Mouse (Mus musculus): ENCODE results near the gene Rap1a. TPM values are rescaled to one million over a fixed set of nuclear protein-coding genes. Genes with fewer than 3 reads are reported as not detected.
"Not testable (repeated sequence)": the region's sequence is repeated elsewhere in the genome, so short reads cannot be mapped to it uniquely, and the experiment has no call there.

Gene Rap1a
- polyA plus RNA-seq, 1 experiment, result 55.6 TPM

- no peak for DNase-seq (ENCODE audit: extremely low spot score in 1 of 2, low spot score in 1 of 2)
Measured at GRCm38 (mm10) chr3:105718746-105719145, 82.4 kb downstream of the Rap1a start.

GRCm38 (mm10) chr3:105717856-105718555 lies 83.1 kb downstream of the Rap1a start:
- no peak for DNase-seq (ENCODE audit: extremely low spot score in 1 of 2, low spot score in 1 of 2)

GRCm38 (mm10) chr3:105716353-105717000 lies 84.7 kb downstream of the Rap1a start:
- DNase-seq (ENCODE audit: extremely low spot score in 1 of 2, low spot score in 1 of 2), result peak in 1 of 2 experiments; percentile 56

- DNase-seq (ENCODE audit: extremely low spot score in 1 of 2, low spot score in 1 of 2), result no peak
Measured at GRCm38 (mm10) chr3:105714820-105715167, 86.3 kb downstream of the Rap1a start.

GRCm38 (mm10) chr3:105714091-105714819 lies 86.9 kb downstream of the Rap1a start:
- DNase-seq (ENCODE audit: extremely low spot score in 1 of 2, low spot score in 1 of 2), result no peak

- DNase-seq (ENCODE audit: extremely low spot score in 1 of 2, low spot score in 1 of 2), result no peak
Measured at GRCm38 (mm10) chr3:105712827-105713226, 88.3 kb downstream of the Rap1a start.

- no peak for DNase-seq (ENCODE audit: extremely low spot score in 1 of 2, low spot score in 1 of 2)
Measured at GRCm38 (mm10) chr3:105711741-105712140, 89.4 kb downstream of the Rap1a start.

GRCm38 (mm10) chr3:105710246-105710645 lies 90.9 kb downstream of the Rap1a start:
- peak in 1 of 2 experiments; percentile 51 for DNase-seq (ENCODE audit: extremely low spot score in 1 of 2, low spot score in 1 of 2)

GRCm38 (mm10) chr3:105707590-105707989 lies 93.5 kb downstream of the Rap1a start:
- no peak for DNase-seq (ENCODE audit: extremely low spot score in 1 of 2, low spot score in 1 of 2)

GRCm38 (mm10) chr3:105706366-105707020 lies 94.6 kb downstream of the Rap1a start:
- DNase-seq (ENCODE audit: extremely low spot score in 1 of 2, low spot score in 1 of 2), result peak; percentile 78 to 82

GRCm38 (mm10) chr3:105705561-105705960 lies 95.6 kb downstream of the Rap1a start:
- no peak for DNase-seq (ENCODE audit: extremely low spot score in 1 of 2, low spot score in 1 of 2)

- peak; percentile 77 to 88 for DNase-seq (ENCODE audit: extremely low spot score in 1 of 2, low spot score in 1 of 2)
Measured at GRCm38 (mm10) chr3:105705061-105705549, 96.0 kb downstream of the Rap1a start.

GRCm38 (mm10) chr3:105704031-105705008 lies 96.8 kb downstream of the Rap1a start, which contains the start of gene Inka2:
Inka2 (plus strand) TSS chr3:105704599.
- DNase-seq (ENCODE audit: extremely low spot score in 1 of 2, low spot score in 1 of 2), result peak; percentile 73 to 87

GRCm38 (mm10) chr3:105703571-105703970 lies 97.6 kb downstream of the Rap1a start:
- DNase-seq (ENCODE audit: extremely low spot score in 1 of 2, low spot score in 1 of 2), result no peak

- no peak for DNase-seq (ENCODE audit: extremely low spot score in 1 of 2, low spot score in 1 of 2)
Measured at GRCm38 (mm10) chr3:105701399-105701798, 99.7 kb downstream of the Rap1a start.

- not testable (repeated sequence) for DNase-seq (ENCODE audit: extremely low spot score in 1 of 2, low spot score in 1 of 2)
Measured at GRCm38 (mm10) chr3:105700786-105701185, 100.3 kb downstream of the Rap1a start.

- DNase-seq (ENCODE audit: extremely low spot score in 1 of 2, low spot score in 1 of 2), result no peak
Measured at GRCm38 (mm10) chr3:105699241-105699933, 101.7 kb downstream of the Rap1a start.

GRCm38 (mm10) chr3:105698311-105698710 lies 102.8 kb downstream of the Rap1a start:
- no peak for DNase-seq (ENCODE audit: extremely low spot score in 1 of 2, low spot score in 1 of 2)

GRCm38 (mm10) chr3:105697148-105697441 lies 104.0 kb downstream of the Rap1a start:
- DNase-seq (ENCODE audit: extremely low spot score in 1 of 2, low spot score in 1 of 2), result no peak
